Mouse (Mus musculus) intestine, embryonic 14.5 days (tissue): ENCODE data around the gene Slc44a3. TPM values are rescaled to one million over a fixed set of nuclear protein-coding genes. Genes with fewer than 3 reads are reported as not detected.
A peak's percentile ranks its signal among the peaks of the same experiment; 100 is the strongest.

ENCODE experiments used
- ATAC-seq: fragments of 200-750 bp; cut with Nextera tagmentation; replicated peaks from 2 replicates; pipeline ENCODE4 v1.8.0; 2017; ENCODE audit warnings: low read depth, moderate number of reproducible peaks, moderate TSS enrichment, moderate library complexity; ENCODE audit not compliant: low FRiP score, low TSS enrichment
- DNase-seq: peaks from one replicate; pipeline ENCODE4 v3.0.0-alpha.2; 2018; ENCODE audit warnings: low spot score
- H3K27ac ChIP-seq: fragments of 300-500 bp; sonication (generic); 2 replicates; pipeline ENCODE4 v1.5.1; 2014; ENCODE audit warnings: low read depth, mild to moderate bottlenecking, control low read depth
- H3K27me3 ChIP-seq: fragments of 300-500 bp; sonication (generic); replicated peaks from 2 replicates; pipeline ENCODE4 v1.6.1; 2014; ENCODE audit warnings: low read length, control low read depth; ENCODE audit not compliant: control insufficient read depth, insufficient read depth
- H3K36me3 ChIP-seq: fragments of 300-500 bp; sonication (generic); 2 replicates; pipeline ENCODE4 v1.6.1; 2014; ENCODE audit warnings: low read length, control low read depth; ENCODE audit not compliant: control insufficient read depth, insufficient read depth
- H3K4me1 ChIP-seq: fragments of 300-500 bp; sonication (generic); replicated peaks from 2 replicates; pipeline ENCODE4 v1.6.1; 2014; ENCODE audit warnings: low read length, control low read depth, mixed read lengths; ENCODE audit not compliant: control insufficient read depth, insufficient read depth
- H3K4me2 ChIP-seq: fragments of 300-500 bp; sonication (generic); 2 replicates; pipeline ENCODE4 v1.6.1; 2014; ENCODE audit warnings: low read length
- H3K4me3 ChIP-seq: fragments of 300-500 bp; sonication (generic); 2 replicates; pipeline ENCODE4 v1.5.1; 2014; ENCODE audit warnings: low read depth, low read length, control low read depth, mixed read lengths
- H3K9ac ChIP-seq: fragments of 300-500 bp; sonication (generic); 2 replicates; pipeline ENCODE4 v1.6.1; 2014; ENCODE audit warnings: mild to moderate bottlenecking, low read length
- H3K9me3 ChIP-seq: fragments of 300-500 bp; sonication (generic); 2 replicates; pipeline ENCODE4 v1.6.1; 2016; ENCODE audit warnings: low read length, control low read depth; ENCODE audit not compliant: control insufficient read depth
- WGBS: fragments of 180-500 bp; shearing (Covaris S2); extraction: QIAGEN DNeasy Blood & Tissue Kit; methylation state at CpG from one replicate; pipeline ENCODE4 v1.1.7; 2014; 5-methylcytosine and 5-hydroxymethylcytosine counted together
- polyA plus RNA-seq: library from polyadenylated mRNA; unstranded; fragments of >200 nt; fragmentation: Nextera tagmentation; extraction: Ambion mirVana; gene quantifications from 2 replicates; pipeline ENCODE4 v1.2.1, GENCODE M21; 2014

Gene Slc44a3
- polyA plus RNA-seq, 1 experiment from 2014 or later = 34.4 TPM

- H3K36me3 ChIP-seq = peaks cover 29% of the 10 kb centered on the region; the same call in 1 of the 2 replicates
- no peak overlapping the region for H3K4me3 ChIP-seq
- peaks cover 66% of the 10 kb centered on the region for H3K4me1 ChIP-seq
- ATAC-seq (no peak), DNase-seq (no peak)
- no peak overlapping the region for H3K27ac ChIP-seq
- WGBS = 65% methylated on average over 7 of the region's 7 CpGs
- no peaks in the 10 kb centered on the region for H3K9me3 ChIP-seq
- H3K4me2 ChIP-seq = no peak overlapping the region
- H3K9ac ChIP-seq = no peak overlapping the region
- H3K27me3 ChIP-seq = no peaks in the 10 kb centered on the region
Measured at GRCm38 (mm10) chr3:121437996-121438395, 94.2 kb downstream of the Slc44a3 start.

- Histone ChIP-seq H3K9ac (no peak overlapping the region), H3K9me3 (no peaks in the 10 kb centered on the region), H3K4me2 (no peak overlapping the region), H3K36me3 (peaks cover 23% of the 10 kb centered on the region; the same call in 1 of the 2 replicates), H3K27ac (no peak overlapping the region), H3K4me3 (no peak overlapping the region), H3K27me3 (no peaks in the 10 kb centered on the region), H3K4me1 (peaks cover 68% of the 10 kb centered on the region)
- 79% methylated on average over 7 of the region's 7 CpGs for WGBS
- DNase-seq (no peak), ATAC-seq (no peak)
Measured at GRCm38 (mm10) chr3:121437070-121437469, 95.1 kb downstream of the Slc44a3 start.

GRCm38 (mm10) chr3:121435296-121435695, 96.9 kb downstream of the Slc44a3 start:
- H3K9me3 ChIP-seq = no peaks in the 10 kb centered on the region
- H3K27me3 ChIP-seq = no peaks in the 10 kb centered on the region
- no peak overlapping the region; the same call in 1 of the 2 replicates for H3K4me3 ChIP-seq
- no peak overlapping the region for H3K4me2 ChIP-seq
- peaks cover 63% of the 10 kb centered on the region for H3K4me1 ChIP-seq
- 0 out of 2 replicates have a peak, but pooled peaks cover 12% of the 10 kb centered on the region for H3K36me3 ChIP-seq
- H3K9ac ChIP-seq = no peak overlapping the region
- ATAC-seq (no peak), DNase-seq (no peak)
- no peak overlapping the region for H3K27ac ChIP-seq
- 73% methylated on average over 5 of the region's 5 CpGs for WGBS

- Histone ChIP-seq H3K27ac (peak overlapping the region; percentile 43; the same call in 1 of the 2 replicates), H3K36me3 (0 out of 2 replicates have a peak, but pooled peaks cover 12% of the 10 kb centered on the region), H3K9me3 (no peaks in the 10 kb centered on the region), H3K27me3 (no peaks in the 10 kb centered on the region), H3K9ac (no peak overlapping the region), H3K4me3 (no peak overlapping the region), H3K4me1 (peaks cover 66% of the 10 kb centered on the region), H3K4me2 (0 out of 2 replicates have a peak overlapping the region, but pooled peaks have one; percentile 4)
- DNase-seq = no peak
- no peak for ATAC-seq
- WGBS = 31% methylated on average over 8 of the region's 8 CpGs
Measured at GRCm38 (mm10) chr3:121433968-121434533, 98.2 kb downstream of the Slc44a3 start.

- Histone ChIP-seq H3K27ac (no peak overlapping the region; the same call in 1 of the 2 replicates), H3K9ac (no peak overlapping the region), H3K27me3 (no peaks in the 10 kb centered on the region), H3K4me2 (no peak overlapping the region), H3K4me3 (no peak overlapping the region), H3K9me3 (no peaks in the 10 kb centered on the region), H3K4me1 (peaks cover 67% of the 10 kb centered on the region), H3K36me3 (0 out of 2 replicates have a peak, but pooled peaks cover 9% of the 10 kb centered on the region)
- WGBS = 77% methylated on average over 6 of the region's 6 CpGs
- DNase-seq = no peak
- no peak for ATAC-seq
Measured at GRCm38 (mm10) chr3:121433359-121433758, 98.8 kb downstream of the Slc44a3 start.

- peaks cover 58% of the 10 kb centered on the region for H3K4me1 ChIP-seq
- 55% methylated on average over 7 of the region's 7 CpGs for WGBS
- no peak overlapping the region; the same call in 1 of the 2 replicates for H3K27ac ChIP-seq
- H3K9ac ChIP-seq = no peak overlapping the region
- no peak overlapping the region for H3K4me3 ChIP-seq
- H3K9me3 ChIP-seq = no peaks in the 10 kb centered on the region
- no peaks in the 10 kb centered on the region for H3K27me3 ChIP-seq
- peak overlapping the region; percentile 85; the same call in 1 of the 2 replicates for H3K4me2 ChIP-seq
- ATAC-seq (no peak), DNase-seq (no peak)
- no peaks in the 10 kb centered on the region for H3K36me3 ChIP-seq
Measured at GRCm38 (mm10) chr3:121430289-121430936, 101.8 kb downstream of the Slc44a3 start.

GRCm38 (mm10) chr3:121429469-121429868, 102.7 kb downstream of the Slc44a3 start:
- H3K36me3 ChIP-seq = no peaks in the 10 kb centered on the region
- H3K27ac ChIP-seq = no peak overlapping the region
- H3K4me1 ChIP-seq = peaks cover 52% of the 10 kb centered on the region
- WGBS = 54% methylated on average over 3 of the region's 3 CpGs
- peak overlapping the region; percentile 92 for H3K4me3 ChIP-seq
- ATAC-seq (no peak), DNase-seq (no peak)
- H3K9me3 ChIP-seq = no peaks in the 10 kb centered on the region
- no peak overlapping the region for H3K9ac ChIP-seq
- no peaks in the 10 kb centered on the region for H3K27me3 ChIP-seq
- peak overlapping the region; percentile 85 for H3K4me2 ChIP-seq

- H3K9ac ChIP-seq = peak overlapping the region; percentile 98
- WGBS = 51% methylated on average over 11 of the region's 11 CpGs
- no peak for ATAC-seq
Measured at GRCm38 (mm10) chr3:121428696-121429259, 103.4 kb downstream of the Slc44a3 start.

More at GRCm38 (mm10) chr3:121428696-121429259, 103.4 kb downstream of the Slc44a3 start:
- Histone ChIP-seq H3K27ac (no peak overlapping the region), H3K27me3 (no peaks in the 10 kb centered on the region), H3K9me3 (no peaks in the 10 kb centered on the region), H3K36me3 (no peaks in the 10 kb centered on the region), H3K4me3 (peak overlapping the region; percentile 92), H3K4me1 (peaks cover 45% of the 10 kb centered on the region), H3K4me2 (peak overlapping the region; percentile 85)
- DNase-seq = no peak
